Mouse (Mus musculus): Measurements from ENCODE around the gene Wnt3. TPM values are rescaled to one million over a fixed set of nuclear protein-coding genes. Genes with fewer than 3 reads are reported as not detected.

Wnt3 gene
- polyA plus RNA-seq, 1 experiment from 2014 or later: 2.9 TPM

DNA sequence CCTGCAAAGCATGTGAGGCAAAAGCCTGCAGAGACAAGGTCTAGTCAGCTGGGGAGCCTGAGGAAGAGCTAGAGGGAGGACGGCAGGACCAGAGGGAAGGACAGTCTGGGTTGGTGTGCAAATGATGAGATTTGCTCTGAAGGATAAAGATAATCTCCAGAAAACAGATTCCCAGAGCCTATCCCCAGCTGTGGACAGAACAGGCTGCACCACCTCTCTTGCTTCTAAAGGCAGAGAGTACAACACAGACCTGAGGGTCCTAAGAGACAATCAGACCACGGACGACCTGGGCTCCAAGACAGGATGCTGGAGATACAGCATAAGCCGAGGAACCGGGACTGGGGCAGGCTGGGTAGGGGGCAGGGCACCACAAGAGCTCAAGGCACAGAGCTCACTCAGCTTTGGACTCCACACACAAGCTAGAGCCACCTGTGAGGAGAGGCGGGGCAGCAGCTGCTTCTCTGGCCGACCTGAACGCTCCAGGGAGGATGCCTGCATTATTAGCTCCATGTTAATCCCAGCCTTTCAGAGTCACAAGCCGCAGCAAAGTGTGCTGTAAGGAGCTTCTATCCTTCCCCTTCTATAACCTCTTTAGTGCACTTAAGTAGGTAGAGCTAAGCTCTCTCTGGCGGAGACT is 79.5 kb downstream of the Wnt3 start:
- ATAC-seq: no peak
- Histone ChIP-seq H3K9ac (replicated peaks; ENCODE audit: low read depth, low read length) (no peak overlapping the region), H3K27me3 (replicated peaks; ENCODE audit: control insufficient read depth, insufficient read depth, low read length) (no peaks in the 10 kb centered on the region), H3K36me3 (ENCODE audit: control insufficient read depth, insufficient read depth) (peaks cover 3% of the 10 kb centered on the region; the same call in 1 of the 2 replicates), H3K9me3 (ENCODE audit: control insufficient read depth, low read length) (no peaks in the 10 kb centered on the region), H3K4me2 (ENCODE audit: low read length) (no peak overlapping the region), H3K27ac (ENCODE audit: low read length) (no peak overlapping the region), H3K4me3 (replicated peaks; ENCODE audit: low read length) (no peak overlapping the region), H3K4me1 (replicated peaks; ENCODE audit: control insufficient read depth, insufficient read depth, low read length) (peaks cover 23% of the 10 kb centered on the region)
- 15% methylated on average over 10 of the region's 10 CpGs for WGBS

DNA sequence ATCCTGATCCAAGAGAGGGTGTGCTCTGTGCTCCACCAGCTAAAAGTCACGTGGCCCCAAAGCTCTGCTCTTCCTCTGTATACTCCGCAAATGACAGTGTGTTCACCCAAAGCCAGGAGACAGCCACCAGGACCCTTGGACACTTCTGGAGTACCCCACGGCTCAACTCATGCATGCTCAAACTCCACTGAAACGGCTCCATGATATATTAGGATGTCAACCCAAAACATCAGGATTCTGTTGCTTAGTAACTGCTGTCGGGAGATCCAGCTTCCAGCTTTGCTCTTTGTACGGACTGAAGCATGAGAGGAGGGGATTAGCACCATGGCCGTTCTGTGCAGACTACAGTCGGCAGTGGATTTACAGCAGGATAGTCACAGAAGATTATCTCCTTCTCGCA is 80.3 kb downstream of the Wnt3 start:
- no peak overlapping the region for H3K4me2 ChIP-seq (ENCODE audit: low read length)
- 12% methylated on average over 9 of the region's 9 CpGs for WGBS
- peak; percentile 36; the same call in 1 of the 2 replicates for ATAC-seq

DNA sequence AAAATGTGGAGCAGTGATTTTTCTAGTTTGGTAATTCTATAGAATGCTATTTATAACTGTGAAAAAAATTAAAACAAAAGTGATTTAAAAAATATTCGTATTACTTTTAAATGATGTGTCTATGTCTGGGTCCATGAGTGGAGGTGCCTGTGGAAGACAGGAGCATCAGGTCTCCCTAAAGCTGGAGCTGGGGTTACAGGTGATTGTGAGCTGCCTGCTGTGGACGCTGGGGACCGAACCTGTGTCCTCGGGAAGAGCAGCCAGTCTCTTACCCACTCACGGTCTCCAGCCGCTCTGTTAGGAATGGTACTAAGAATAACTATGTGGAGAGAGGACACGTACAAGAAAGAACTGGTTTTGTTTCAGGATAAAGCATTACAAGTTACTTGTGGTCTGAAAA is 82.7 kb downstream of the Wnt3 start:
- H3K27ac ChIP-seq (ENCODE audit: low read length): no peak overlapping the region
- no peaks in the 10 kb centered on the region for H3K27me3 ChIP-seq (replicated peaks; ENCODE audit: control insufficient read depth, insufficient read depth, low read length)
- peaks cover 23% of the 10 kb centered on the region for H3K4me1 ChIP-seq (replicated peaks; ENCODE audit: control insufficient read depth, insufficient read depth, low read length)
- no peak for ATAC-seq
- no peaks in the 10 kb centered on the region for H3K9me3 ChIP-seq (ENCODE audit: control insufficient read depth, low read length)
- 94% methylated on average over 7 of the region's 7 CpGs for WGBS
- no peak overlapping the region for H3K4me2 ChIP-seq (ENCODE audit: low read length)
- H3K36me3 ChIP-seq (ENCODE audit: control insufficient read depth, insufficient read depth): peaks cover 3% of the 10 kb centered on the region; the same call in 1 of the 2 replicates
- no peak overlapping the region for H3K9ac ChIP-seq (replicated peaks; ENCODE audit: low read depth, low read length)
- H3K4me3 ChIP-seq (replicated peaks; ENCODE audit: low read length): no peak overlapping the region

More for the DNA sequence above, 80.3 kb downstream of the Wnt3 start:
- Histone ChIP-seq H3K36me3 (ENCODE audit: control insufficient read depth, insufficient read depth) (peaks cover 3% of the 10 kb centered on the region; the same call in 1 of the 2 replicates), H3K27me3 (replicated peaks; ENCODE audit: control insufficient read depth, insufficient read depth, low read length) (no peaks in the 10 kb centered on the region), H3K9ac (replicated peaks; ENCODE audit: low read depth, low read length) (no peak overlapping the region), H3K27ac (ENCODE audit: low read length) (no peak overlapping the region), H3K9me3 (ENCODE audit: control insufficient read depth, low read length) (no peaks in the 10 kb centered on the region), H3K4me3 (replicated peaks; ENCODE audit: low read length) (no peak overlapping the region), H3K4me1 (replicated peaks; ENCODE audit: control insufficient read depth, insufficient read depth, low read length) (peaks cover 23% of the 10 kb centered on the region)

DNA sequence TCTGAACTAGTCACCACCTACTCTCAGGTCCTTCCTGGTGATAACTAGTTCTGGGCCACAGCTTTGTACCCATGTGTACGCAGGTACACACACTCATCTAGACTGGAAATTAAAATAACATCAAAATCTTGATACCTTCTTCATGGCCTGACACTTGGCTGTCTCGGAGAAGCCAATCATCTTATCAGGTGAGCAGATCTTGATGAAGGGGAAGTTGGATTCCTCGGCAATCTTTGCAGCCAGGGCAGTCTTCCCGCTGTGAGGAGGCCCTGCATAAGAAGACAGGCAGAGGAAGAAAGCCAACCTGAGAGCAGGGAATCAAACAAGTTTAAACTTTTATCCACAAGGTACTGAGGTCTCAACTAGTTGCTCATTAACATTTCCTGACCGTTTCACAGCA is 84.8 kb downstream of the Wnt3 start:
- Histone ChIP-seq H3K4me2 (ENCODE audit: low read length) (no peak overlapping the region), H3K27ac (ENCODE audit: low read length) (no peak overlapping the region), H3K9ac (replicated peaks; ENCODE audit: low read depth, low read length) (no peak overlapping the region), H3K4me3 (replicated peaks; ENCODE audit: low read length) (no peak overlapping the region), H3K27me3 (replicated peaks; ENCODE audit: control insufficient read depth, insufficient read depth, low read length) (no peaks in the 10 kb centered on the region), H3K9me3 (ENCODE audit: control insufficient read depth, low read length) (no peaks in the 10 kb centered on the region), H3K4me1 (replicated peaks; ENCODE audit: control insufficient read depth, insufficient read depth, low read length) (peaks cover 6% of the 10 kb centered on the region), H3K36me3 (ENCODE audit: control insufficient read depth, insufficient read depth) (peaks cover 3% of the 10 kb centered on the region; the same call in 1 of the 2 replicates)
- WGBS: 47% methylated on average over 5 of the region's 5 CpGs
- ATAC-seq: no peak

DNA sequence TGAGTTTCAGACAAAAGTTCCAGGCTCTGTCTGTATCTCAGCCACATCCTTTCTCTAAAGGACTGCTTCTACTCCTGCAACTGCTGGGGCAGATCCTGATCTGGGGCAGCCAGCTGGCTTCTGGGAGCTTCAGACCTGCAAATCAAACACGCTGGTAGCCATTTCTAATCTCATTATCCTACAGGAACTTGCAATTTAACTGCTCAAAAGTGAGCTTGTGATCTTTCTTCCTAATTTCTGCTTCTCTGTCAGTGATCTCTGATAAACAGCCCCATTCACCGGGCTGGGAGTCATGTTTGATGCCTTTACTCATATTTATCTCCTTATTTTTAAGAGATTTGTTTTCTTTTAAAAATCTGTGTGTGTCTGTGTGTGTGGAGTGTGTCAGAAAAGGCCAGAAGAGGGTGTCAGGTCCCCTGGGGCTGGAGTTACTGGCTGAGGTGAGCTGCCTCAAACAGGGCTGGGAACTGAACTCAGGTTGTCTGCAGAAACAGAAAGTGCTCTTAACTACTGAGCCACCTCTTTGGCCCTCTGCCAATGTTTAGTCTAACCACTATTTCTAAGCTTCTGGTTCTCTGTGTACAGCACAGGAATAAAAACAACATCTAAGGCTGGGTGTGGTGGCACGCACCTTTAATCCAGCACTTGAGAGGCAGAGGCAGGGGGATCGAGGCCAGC is 86.1 kb downstream of the Wnt3 start:
- Histone ChIP-seq H3K27ac (ENCODE audit: low read length) (no peak overlapping the region), H3K27me3 (replicated peaks; ENCODE audit: control insufficient read depth, insufficient read depth, low read length) (no peaks in the 10 kb centered on the region), H3K36me3 (ENCODE audit: control insufficient read depth, insufficient read depth) (peaks cover 3% of the 10 kb centered on the region; the same call in 1 of the 2 replicates), H3K9ac (replicated peaks; ENCODE audit: low read depth, low read length) (no peak overlapping the region), H3K4me1 (replicated peaks; ENCODE audit: control insufficient read depth, insufficient read depth, low read length) (no peaks in the 10 kb centered on the region), H3K9me3 (ENCODE audit: control insufficient read depth, low read length) (no peaks in the 10 kb centered on the region), H3K4me3 (replicated peaks; ENCODE audit: low read length) (no peak overlapping the region), H3K4me2 (ENCODE audit: low read length) (no peak overlapping the region)
- 61% methylated on average over 4 of the region's 4 CpGs for WGBS
- no peak for ATAC-seq

- WGBS: 92% methylated on average over 8 of the region's 8 CpGs
- no peak for ATAC-seq
- H3K4me1 ChIP-seq (replicated peaks; ENCODE audit: control insufficient read depth, insufficient read depth, low read length): no peaks in the 10 kb centered on the region
- no peaks in the 10 kb centered on the region for H3K9me3 ChIP-seq (ENCODE audit: control insufficient read depth, low read length)
- H3K27me3 ChIP-seq (replicated peaks; ENCODE audit: control insufficient read depth, insufficient read depth, low read length): no peaks in the 10 kb centered on the region
- H3K4me3 ChIP-seq (replicated peaks; ENCODE audit: low read length): no peak overlapping the region
- H3K9ac ChIP-seq (replicated peaks; ENCODE audit: low read depth, low read length): no peak overlapping the region
- no peak overlapping the region for H3K4me2 ChIP-seq (ENCODE audit: low read length)
- H3K27ac ChIP-seq (ENCODE audit: low read length): no peak overlapping the region
- no peaks in the 10 kb centered on the region for H3K36me3 ChIP-seq (ENCODE audit: control insufficient read depth, insufficient read depth)
Measured at GRCm38 (mm10) chr11:103862951-103863350, 89.0 kb downstream of the Wnt3 start.

DNA sequence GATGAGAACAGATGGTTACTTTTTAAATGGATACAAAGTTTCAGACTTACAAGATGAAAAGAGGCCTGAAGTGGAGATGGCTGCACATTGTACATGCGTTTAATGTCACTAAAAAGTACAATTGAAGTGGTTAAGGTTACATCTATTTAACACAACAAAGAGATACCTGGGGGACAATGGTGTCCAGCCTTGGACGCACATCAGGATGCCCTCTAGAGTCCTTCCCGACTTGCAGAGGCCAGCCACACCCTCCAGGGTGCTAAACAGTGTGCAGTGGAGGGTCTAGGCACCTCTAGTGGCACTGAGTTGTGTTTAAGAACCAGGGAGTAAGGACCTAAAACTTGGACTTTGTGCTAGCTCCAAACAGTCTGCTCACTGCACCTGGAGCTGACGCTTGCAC is 90.5 kb downstream of the Wnt3 start:
- H3K4me1 ChIP-seq (replicated peaks; ENCODE audit: control insufficient read depth, insufficient read depth, low read length): no peaks in the 10 kb centered on the region
- ATAC-seq: no peak
- WGBS: 91% methylated on average over 4 of the region's 4 CpGs

DNA sequence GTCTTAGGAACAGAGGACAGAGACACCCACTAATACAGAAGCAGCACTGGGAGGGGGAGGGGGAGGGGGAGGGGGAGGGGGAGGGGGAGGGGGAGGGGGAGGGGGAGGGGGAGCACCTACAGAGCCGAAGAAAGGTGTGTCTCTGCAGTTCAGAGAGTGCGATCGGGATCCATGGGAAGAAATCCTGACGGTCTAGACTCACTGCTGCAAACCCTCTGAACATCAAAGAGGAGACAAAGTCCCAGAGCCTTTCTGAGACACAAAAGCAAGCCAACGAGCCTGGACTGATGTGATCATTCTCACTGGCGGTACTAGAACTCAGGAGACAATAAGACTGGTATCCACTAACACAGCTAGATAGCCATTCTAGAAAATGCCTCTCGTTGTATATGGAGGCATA is 91.4 kb downstream of the Wnt3 start:
- Histone ChIP-seq H3K4me3 (replicated peaks; ENCODE audit: low read length) (no peak overlapping the region), H3K27me3 (replicated peaks; ENCODE audit: control insufficient read depth, insufficient read depth, low read length) (no peaks in the 10 kb centered on the region), H3K27ac (ENCODE audit: low read length) (no peak overlapping the region), H3K4me1 (replicated peaks; ENCODE audit: control insufficient read depth, insufficient read depth, low read length) (no peaks in the 10 kb centered on the region), H3K9me3 (ENCODE audit: control insufficient read depth, low read length) (no peaks in the 10 kb centered on the region), H3K36me3 (ENCODE audit: control insufficient read depth, insufficient read depth) (no peaks in the 10 kb centered on the region), H3K4me2 (ENCODE audit: low read length) (no peak overlapping the region), H3K9ac (replicated peaks; ENCODE audit: low read depth, low read length) (no peak overlapping the region)
- WGBS: 56% methylated on average over 7 of the region's 7 CpGs
- no peak for ATAC-seq

More for the DNA sequence above, 90.5 kb downstream of the Wnt3 start:
- H3K27me3 ChIP-seq (replicated peaks; ENCODE audit: control insufficient read depth, insufficient read depth, low read length): no peaks in the 10 kb centered on the region
- H3K4me2 ChIP-seq (ENCODE audit: low read length): no peak overlapping the region
- H3K9me3 ChIP-seq (ENCODE audit: control insufficient read depth, low read length): no peaks in the 10 kb centered on the region
- no peak overlapping the region for H3K9ac ChIP-seq (replicated peaks; ENCODE audit: low read depth, low read length)
- no peak overlapping the region for H3K4me3 ChIP-seq (replicated peaks; ENCODE audit: low read length)
- H3K27ac ChIP-seq (ENCODE audit: low read length): no peak overlapping the region
- H3K36me3 ChIP-seq (ENCODE audit: control insufficient read depth, insufficient read depth): no peaks in the 10 kb centered on the region
